8 mouse cellular contexts compared by ENCODE assay signal in genomic region chr1:179517713-179518465, GRCm38 (mm10). TPM values are rescaled to one million over a fixed set of nuclear protein-coding genes. Genes with fewer than 3 reads are reported as not detected.
DNase-seq lines count a peak whose midpoint lies in the region; ATAC-seq lines count a peak whose summit lies in the region.

TSS of gene Smyd3 (minus strand) at chr1:179518041.

- H3K4me2 ChIP-seq in heart, embryonic 16.5 days (ENCODE audit: low read depth, low read length): peak within 1 kb of the TSS; percentile 99
- H3K4me2 ChIP-seq in liver, embryonic 15.5 days: peak within 1 kb of the TSS; percentile 99
- H3K4me2 ChIP-seq in neural tube, embryonic 12.5 days (replicated peaks): peak within 1 kb of the TSS; percentile 100

- H3K36me3 ChIP-seq in forebrain, embryonic 10.5 days (replicated peaks): no peaks in the 10 kb centered on the region
- H3K36me3 ChIP-seq in heart, embryonic 16.5 days (ENCODE audit: control insufficient read depth, insufficient read depth): no peaks in the 10 kb centered on the region
- H3K36me3 ChIP-seq in liver, embryonic 15.5 days (replicated peaks): no peaks in the 10 kb centered on the region
- H3K36me3 ChIP-seq in neural tube, embryonic 12.5 days: no peaks in the 10 kb centered on the region

- H3K4me3 ChIP-seq in forebrain, embryonic 10.5 days: peak within 1 kb of the TSS; percentile 83
- H3K4me3 ChIP-seq in heart, embryonic 16.5 days (ENCODE audit: low read length): peak within 1 kb of the TSS; percentile 70
- H3K4me3 ChIP-seq in liver, embryonic 15.5 days (replicated peaks): peak within 1 kb of the TSS; percentile 81
- peak within 1 kb of the TSS; percentile 66 for H3K4me3 ChIP-seq in neural tube, embryonic 12.5 days

- peak within 1 kb of the TSS; percentile 82 for H3K27ac ChIP-seq in forebrain, embryonic 10.5 days
- peak within 1 kb of the TSS; percentile 37 for H3K27ac ChIP-seq in heart, embryonic 16.5 days (ENCODE audit: low read length)
- H3K27ac ChIP-seq in liver, embryonic 15.5 days (replicated peaks): peak within 1 kb of the TSS; percentile 77
- H3K27ac ChIP-seq in neural tube, embryonic 12.5 days: no peak within 1 kb of the TSS

- H3K27me3 ChIP-seq in forebrain, embryonic 10.5 days (ENCODE audit: poor library complexity, severe bottlenecking): no peaks in the 10 kb centered on the region
- no peaks in the 10 kb centered on the region for H3K27me3 ChIP-seq in heart, embryonic 16.5 days (ENCODE audit: control insufficient read depth, insufficient read depth, low read length)
- no peaks in the 10 kb centered on the region for H3K27me3 ChIP-seq in liver, embryonic 15.5 days
- H3K27me3 ChIP-seq in neural tube, embryonic 12.5 days (replicated peaks): no peaks in the 10 kb centered on the region

- peak; percentile 72 to 82 for DNase-seq in CD8-positive naive resting alpha-beta T cell, adult 2 months (ENCODE audit: low read depth in 2 of 2, low spot score in 2 of 2)
- DNase-seq in c-Kit-positive CD71-negative TER-119-negative erythroid progenitor cells, embryonic 14.5 days (ENCODE audit: low read depth): peak; percentile 78
- peak; percentile 77 for DNase-seq in forebrain, embryonic 10.5 days (ENCODE audit: extremely low spot score, low spot score)
- DNase-seq in kidney, postnatal 36 days: peak; percentile 79 to 92
- DNase-seq in telencephalon, adult 2 months (ENCODE audit: low read depth, low spot score): peak; percentile 76

- H3K9ac ChIP-seq in heart, embryonic 16.5 days (ENCODE audit: low read length): peak within 1 kb of the TSS; percentile 78
- H3K9ac ChIP-seq in liver, embryonic 15.5 days: peak within 1 kb of the TSS; percentile 81
- H3K9ac ChIP-seq in neural tube, embryonic 12.5 days: peak within 1 kb of the TSS; percentile 66

- 7% methylated on average over 39 of the region's 39 CpGs for WGBS in forebrain, embryonic 10.5 days
- 5% methylated on average over 39 of the region's 39 CpGs for WGBS in heart, embryonic 16.5 days
- 4% methylated on average over 39 of the region's 39 CpGs for WGBS in liver, embryonic 15.5 days (ENCODE audit: insufficient replicate concordance)
- WGBS in neural tube, embryonic 12.5 days: 7% methylated on average over 39 of the region's 39 CpGs

- no peaks in the 10 kb centered on the region for H3K9me3 ChIP-seq in forebrain, embryonic 10.5 days
- H3K9me3 ChIP-seq in heart, embryonic 16.5 days (replicated peaks; ENCODE audit: control insufficient read depth, low read length): no peaks in the 10 kb centered on the region
- no peaks in the 10 kb centered on the region for H3K9me3 ChIP-seq in liver, embryonic 15.5 days (replicated peaks)
- no peaks in the 10 kb centered on the region for H3K9me3 ChIP-seq in neural tube, embryonic 12.5 days

- ATAC-seq in heart, embryonic 16.5 days (replicated peaks; ENCODE audit: extremely low read depth, insufficient read depth, low FRiP score): peak; percentile 83
- ATAC-seq in liver, embryonic 15.5 days (ENCODE audit: insufficient read depth): peak; percentile 88
- ATAC-seq in neural tube, embryonic 12.5 days (ENCODE audit: low FRiP score, low read depth): peak; percentile 86

- H3K4me1 ChIP-seq in forebrain, embryonic 10.5 days: peaks cover 14% of the 10 kb centered on the region
- H3K4me1 ChIP-seq in heart, embryonic 16.5 days (ENCODE audit: control insufficient read depth, insufficient read depth, low read length): peaks cover 6% of the 10 kb centered on the region
- peaks cover 20% of the 10 kb centered on the region for H3K4me1 ChIP-seq in liver, embryonic 15.5 days (replicated peaks)
- H3K4me1 ChIP-seq in neural tube, embryonic 12.5 days: peaks cover 4% of the 10 kb centered on the region; the same call in 1 of the 2 replicates

RNA-seq across cellular contexts. Expression of gene Smyd3, which starts in this region (rescaled TPM):
- polyA plus RNA-seq in forebrain, embryonic 10.5 days (2016; fragmentation: Nextera tagmentation; extraction: Ambion mirVana): 14.7 and 18.0 TPM in 2 replicates
- 11.1 and 13.3 TPM in 2 replicates for polyA plus RNA-seq in heart, embryonic 16.5 days (2015; fragmentation: Nextera tagmentation; extraction: Ambion mirVana)
- 5.7 TPM in 2 replicates for polyA plus RNA-seq in liver, embryonic 15.5 days (2015; fragmentation: Nextera tagmentation; extraction: Ambion mirVana)
- 18.8 and 19.8 TPM in 2 replicates for polyA plus RNA-seq in neural tube, embryonic 12.5 days (2016; fragmentation: Nextera tagmentation; extraction: Ambion mirVana)
